Mouse (Mus musculus): ENCODE results near the gene Spop. TPM values are rescaled to one million over a fixed set of nuclear protein-coding genes. Genes with fewer than 3 reads are reported as not detected.

Spop gene
- polyA plus RNA-seq, 1 experiment from 2014 or later: 204 TPM

DNA sequence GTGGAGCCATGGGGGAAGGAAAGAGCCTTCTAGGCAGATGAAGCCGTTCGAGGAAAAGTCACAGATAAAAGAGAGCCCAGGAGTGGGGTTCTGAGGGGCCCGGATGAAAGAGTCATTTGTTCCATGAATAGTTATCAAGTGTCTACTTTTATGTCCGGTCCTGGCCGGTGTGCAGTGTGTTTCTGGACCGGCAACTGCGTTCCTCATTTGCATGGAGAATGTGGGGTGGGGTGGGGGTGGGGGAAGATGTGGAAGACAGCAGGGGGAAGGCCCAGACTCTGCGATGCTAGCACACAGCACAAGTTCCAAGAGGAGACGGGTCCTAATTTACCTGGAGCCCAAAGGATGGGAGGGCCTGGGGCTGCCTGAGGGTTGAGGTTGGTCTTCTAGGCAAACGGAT is 105.4 kb downstream of the Spop start:
- WGBS: 64% methylated on average over 10 of the region's 10 CpGs
- Histone ChIP-seq H3K9me3 (replicated peaks) (no peaks in the 10 kb centered on the region), H3K9ac (no peak overlapping the region), H3K4me1 (peaks cover 32% of the 10 kb centered on the region), H3K27ac (no peak overlapping the region), H3K27me3 (peaks cover 39% of the 10 kb centered on the region), H3K4me3 (no peak overlapping the region), H3K36me3 (no peaks in the 10 kb centered on the region), H3K4me2 (replicated peaks) (no peak overlapping the region)
- ATAC-seq (ENCODE audit: low FRiP score): no peak

DNA sequence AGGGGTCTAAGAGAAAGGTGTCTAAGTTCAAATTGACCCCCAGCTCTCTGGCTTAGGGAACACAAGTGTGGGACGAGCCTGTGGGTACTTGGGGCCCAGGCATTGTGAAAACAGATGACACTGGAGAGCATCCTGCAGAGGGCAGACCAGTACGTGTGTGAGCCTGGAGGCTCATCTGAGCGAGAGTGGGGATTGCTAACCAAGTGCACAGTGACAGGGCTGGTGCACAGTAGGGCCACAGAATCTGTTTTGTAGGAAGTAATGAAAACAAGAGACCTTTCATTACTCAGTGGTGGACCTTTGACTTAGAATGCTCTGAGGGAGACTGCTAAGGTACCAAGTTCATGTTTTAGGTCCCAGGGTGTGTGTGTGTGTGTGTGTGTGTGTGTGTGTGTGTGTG is 106.1 kb downstream of the Spop start:
- Histone ChIP-seq H3K9me3 (replicated peaks) (no peaks in the 10 kb centered on the region), H3K4me3 (no peak overlapping the region), H3K4me2 (replicated peaks) (no peak overlapping the region), H3K4me1 (peaks cover 25% of the 10 kb centered on the region), H3K27me3 (peaks cover 32% of the 10 kb centered on the region), H3K36me3 (no peaks in the 10 kb centered on the region), H3K9ac (no peak overlapping the region), H3K27ac (no peak overlapping the region)
- 56% methylated on average over 3 of the region's 3 CpGs for WGBS
- ATAC-seq (ENCODE audit: low FRiP score): no peak

DNA sequence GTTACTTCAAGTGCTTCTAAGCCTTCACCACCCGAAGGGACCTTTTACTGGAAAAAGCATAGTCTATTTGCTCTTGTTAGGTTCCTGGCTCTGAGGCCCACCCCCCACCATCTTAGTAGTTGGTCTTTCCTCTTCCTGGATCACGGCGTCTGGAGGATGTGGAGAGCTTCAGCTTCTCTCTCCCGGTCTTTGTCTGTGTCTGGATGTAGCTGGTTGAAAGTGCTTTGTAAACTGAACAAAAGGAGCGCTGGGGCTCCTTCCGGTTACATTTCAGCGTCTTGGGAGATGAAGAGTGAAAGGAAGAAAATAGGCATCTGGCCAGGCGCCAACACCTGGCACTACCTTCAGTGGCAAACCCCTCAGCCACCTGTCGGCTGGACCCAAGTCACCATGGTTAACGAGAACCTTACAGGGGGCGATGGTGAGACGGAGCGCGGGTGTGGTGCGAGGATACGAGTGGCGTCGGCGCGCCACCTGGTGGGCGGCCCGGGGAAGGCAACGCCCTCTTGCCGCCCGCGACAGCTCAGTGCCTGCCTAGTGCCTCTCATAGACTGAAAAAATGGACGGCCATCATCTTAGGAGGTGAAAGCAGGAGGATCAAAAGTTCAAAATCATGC is 106.7 kb downstream of the Spop start:
- WGBS: 6% methylated on average over 27 of the region's 27 CpGs
- ATAC-seq (ENCODE audit: low FRiP score): peak; percentile 77
- Histone ChIP-seq H3K4me1 (peaks cover 20% of the 10 kb centered on the region), H3K9me3 (replicated peaks) (no peaks in the 10 kb centered on the region), H3K27ac (no peak overlapping the region), H3K4me2 (replicated peaks) (peak overlapping the region; percentile 42), H3K36me3 (no peaks in the 10 kb centered on the region), H3K4me3 (0 out of 2 replicates have a peak overlapping the region, but pooled peaks have one; percentile 10), H3K27me3 (peaks cover 26% of the 10 kb centered on the region), H3K9ac (no peak overlapping the region)

DNA sequence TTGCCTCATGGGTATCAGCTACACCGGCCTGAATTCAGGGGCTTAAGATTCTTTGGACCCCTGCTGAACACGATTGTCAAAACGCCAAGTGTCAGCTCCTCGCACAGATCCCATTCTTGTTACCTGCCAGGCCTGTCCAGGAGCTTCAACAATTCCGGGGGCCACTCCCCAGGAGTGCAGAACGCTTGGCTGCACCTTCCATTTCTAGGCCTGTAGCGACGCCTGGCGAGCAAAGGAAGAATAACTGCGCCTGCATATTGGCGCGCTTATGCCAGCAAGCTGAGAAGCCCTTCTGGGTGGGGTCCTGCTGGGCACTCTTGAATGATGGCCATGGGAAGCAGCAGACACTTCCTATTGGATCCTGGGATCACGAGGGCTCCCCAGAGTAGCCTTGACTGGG is 107.7 kb downstream of the Spop start:
- peaks cover 10% of the 10 kb centered on the region for H3K4me1 ChIP-seq
- H3K9ac ChIP-seq: no peak overlapping the region
- WGBS: under 1% methylated on average over 13 of the region's 13 CpGs
- no peak overlapping the region for H3K27ac ChIP-seq
- peaks cover 16% of the 10 kb centered on the region for H3K27me3 ChIP-seq
- peak overlapping the region; percentile 4; the same call in 1 of the 2 replicates for H3K4me3 ChIP-seq
- peak; percentile 49; the same call in 1 of the 2 replicates for ATAC-seq (ENCODE audit: low FRiP score)
- H3K4me2 ChIP-seq (replicated peaks): peak overlapping the region; percentile 42
- no peaks in the 10 kb centered on the region for H3K36me3 ChIP-seq
- H3K9me3 ChIP-seq (replicated peaks): no peaks in the 10 kb centered on the region

DNA sequence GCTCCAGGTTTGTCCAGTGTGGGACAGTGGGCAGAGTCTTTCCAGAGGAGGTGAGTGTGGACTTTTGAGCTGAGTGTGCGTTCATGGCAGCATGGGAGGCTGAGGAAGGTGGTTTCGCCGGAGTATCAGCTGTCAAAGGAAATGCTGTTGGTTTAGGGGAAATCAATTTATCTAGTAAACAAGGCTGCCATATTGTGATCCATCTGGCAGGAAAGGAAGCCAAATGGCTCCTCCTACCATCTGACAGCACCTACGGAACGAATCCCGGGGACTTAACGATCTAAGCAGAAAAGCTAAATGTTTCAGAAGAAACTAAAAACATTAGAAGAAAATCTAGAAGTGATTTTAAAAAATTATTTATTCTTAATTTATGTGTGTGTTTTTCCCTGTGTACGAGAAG is 113.4 kb downstream of the Spop start:
- Histone ChIP-seq H3K4me3 (no peak overlapping the region), H3K4me1 (no peaks in the 10 kb centered on the region), H3K27me3 (no peaks in the 10 kb centered on the region), H3K4me2 (replicated peaks) (no peak overlapping the region), H3K27ac (no peak overlapping the region), H3K36me3 (no peaks in the 10 kb centered on the region), H3K9ac (no peak overlapping the region), H3K9me3 (replicated peaks) (no peaks in the 10 kb centered on the region)
- no peak for ATAC-seq (ENCODE audit: low FRiP score)
- 92% methylated on average over 8 of the region's 8 CpGs for WGBS

DNA sequence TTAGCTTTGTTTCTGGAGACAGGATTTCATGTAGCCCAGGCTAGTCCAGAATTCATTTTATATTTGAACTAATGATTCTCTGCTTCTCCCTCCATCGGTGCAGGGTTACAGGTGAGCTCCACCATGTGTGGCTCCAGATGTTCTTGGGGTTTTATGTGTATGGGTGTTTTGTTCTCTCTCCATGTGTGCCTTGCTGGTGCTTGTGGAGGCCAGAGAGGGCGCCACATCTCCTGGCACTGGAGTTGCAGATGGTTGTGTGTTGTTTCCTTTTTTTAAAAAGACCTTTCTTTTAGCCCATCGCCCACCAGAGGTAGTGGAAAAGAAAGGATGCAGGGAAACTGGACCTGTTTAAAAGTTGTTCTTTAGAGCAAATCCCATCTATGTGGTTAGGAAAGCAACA is 114.4 kb downstream of the Spop start:
- Histone ChIP-seq H3K36me3 (no peaks in the 10 kb centered on the region), H3K9ac (no peak overlapping the region), H3K9me3 (replicated peaks) (no peaks in the 10 kb centered on the region), H3K4me1 (no peaks in the 10 kb centered on the region), H3K27me3 (peaks cover 6% of the 10 kb centered on the region; the same call in 1 of the 2 replicates), H3K4me2 (replicated peaks) (no peak overlapping the region), H3K27ac (no peak overlapping the region), H3K4me3 (no peak overlapping the region)
- no peak for ATAC-seq (ENCODE audit: low FRiP score)
- 78% methylated on average over 3 of the region's 3 CpGs for WGBS

DNA sequence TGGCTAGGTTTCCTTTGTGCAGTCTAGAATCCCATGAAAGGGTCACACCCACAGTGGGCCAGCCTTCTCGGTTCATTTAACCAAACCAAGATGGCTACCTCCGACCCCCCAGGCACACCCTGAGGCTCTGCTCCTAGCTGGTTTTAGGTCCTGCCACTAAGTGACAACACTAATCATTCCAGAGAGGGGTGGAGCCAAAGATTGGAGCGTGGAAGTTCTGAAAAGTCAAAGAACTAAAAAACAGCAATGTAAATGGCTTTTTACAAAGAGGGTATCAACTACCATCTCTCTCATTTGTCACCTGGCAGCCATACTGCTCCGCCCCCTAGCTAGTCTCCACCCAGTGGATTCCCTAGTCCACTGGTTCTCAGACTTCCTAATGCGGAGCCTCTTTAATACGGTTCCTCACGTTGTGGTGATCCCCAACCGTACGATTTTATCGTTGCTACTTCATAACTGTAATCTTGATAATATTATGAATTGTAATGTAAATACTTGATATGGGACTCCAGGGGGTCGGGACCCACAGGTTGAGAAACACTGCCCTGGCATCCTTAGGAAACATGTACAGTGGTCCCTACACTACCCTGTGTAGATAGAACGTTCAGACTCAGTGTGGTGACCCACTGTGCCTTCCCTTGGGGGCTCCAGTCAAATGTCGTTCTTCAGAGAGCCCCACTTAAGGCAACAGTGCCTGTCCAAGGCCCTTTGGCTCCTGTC is 118.6 kb downstream of the Spop start:
- 77% methylated on average over 13 of the region's 13 CpGs for WGBS
- Histone ChIP-seq H3K4me2 (replicated peaks) (no peak overlapping the region), H3K9me3 (replicated peaks) (no peaks in the 10 kb centered on the region), H3K4me1 (no peaks in the 10 kb centered on the region; the same call in 1 of the 2 replicates), H3K4me3 (no peak overlapping the region), H3K9ac (no peak overlapping the region), H3K36me3 (no peaks in the 10 kb centered on the region), H3K27ac (no peak overlapping the region), H3K27me3 (peaks cover 15% of the 10 kb centered on the region; the same call in 1 of the 2 replicates)
- ATAC-seq (ENCODE audit: low FRiP score): no peak

DNA sequence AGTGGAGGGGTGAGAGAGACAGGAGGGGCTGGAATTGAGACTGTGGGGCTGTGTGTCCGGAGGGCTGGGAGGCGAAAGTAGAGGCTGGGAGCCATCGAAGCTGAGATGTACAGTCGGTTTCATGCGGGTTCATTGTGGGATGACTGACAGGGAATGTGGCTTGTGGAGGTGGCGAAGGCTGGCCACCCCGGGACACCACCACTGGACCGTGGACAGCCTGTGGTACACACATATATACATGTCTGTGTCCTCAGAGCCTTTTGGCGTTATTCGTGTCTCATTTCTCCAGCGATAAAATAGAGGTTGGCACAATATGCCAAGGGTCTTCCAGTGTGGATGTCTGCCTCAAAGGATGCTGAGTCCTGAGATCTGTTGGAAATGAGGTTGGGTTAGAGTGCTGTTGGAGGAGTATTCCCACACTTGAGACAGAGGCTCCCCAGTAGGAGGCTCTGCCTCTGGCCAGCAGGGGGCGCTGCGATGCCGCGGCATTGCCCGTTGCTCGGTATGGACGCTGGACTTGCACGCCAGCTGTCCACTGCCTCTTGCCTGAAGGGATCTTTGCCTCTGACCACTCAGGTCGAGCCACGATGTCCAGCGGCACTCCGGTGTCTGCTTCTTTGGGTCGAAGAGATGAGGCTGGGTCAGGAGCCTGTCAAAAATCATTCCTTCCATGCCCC is 119.7 kb downstream of the Spop start:
- 24% methylated on average over 24 of the region's 24 CpGs for WGBS
- Histone ChIP-seq H3K27ac (no peak overlapping the region), H3K9ac (peak overlapping the region; percentile 41), H3K4me2 (replicated peaks) (peak overlapping the region; percentile 42), H3K4me3 (no peak overlapping the region), H3K27me3 (peaks cover 15% of the 10 kb centered on the region; the same call in 1 of the 2 replicates), H3K4me1 (peaks cover 6% of the 10 kb centered on the region), H3K9me3 (replicated peaks) (no peaks in the 10 kb centered on the region), H3K36me3 (no peaks in the 10 kb centered on the region)
- peak; percentile 73; the same call in 1 of the 2 replicates for ATAC-seq (ENCODE audit: low FRiP score)

DNA sequence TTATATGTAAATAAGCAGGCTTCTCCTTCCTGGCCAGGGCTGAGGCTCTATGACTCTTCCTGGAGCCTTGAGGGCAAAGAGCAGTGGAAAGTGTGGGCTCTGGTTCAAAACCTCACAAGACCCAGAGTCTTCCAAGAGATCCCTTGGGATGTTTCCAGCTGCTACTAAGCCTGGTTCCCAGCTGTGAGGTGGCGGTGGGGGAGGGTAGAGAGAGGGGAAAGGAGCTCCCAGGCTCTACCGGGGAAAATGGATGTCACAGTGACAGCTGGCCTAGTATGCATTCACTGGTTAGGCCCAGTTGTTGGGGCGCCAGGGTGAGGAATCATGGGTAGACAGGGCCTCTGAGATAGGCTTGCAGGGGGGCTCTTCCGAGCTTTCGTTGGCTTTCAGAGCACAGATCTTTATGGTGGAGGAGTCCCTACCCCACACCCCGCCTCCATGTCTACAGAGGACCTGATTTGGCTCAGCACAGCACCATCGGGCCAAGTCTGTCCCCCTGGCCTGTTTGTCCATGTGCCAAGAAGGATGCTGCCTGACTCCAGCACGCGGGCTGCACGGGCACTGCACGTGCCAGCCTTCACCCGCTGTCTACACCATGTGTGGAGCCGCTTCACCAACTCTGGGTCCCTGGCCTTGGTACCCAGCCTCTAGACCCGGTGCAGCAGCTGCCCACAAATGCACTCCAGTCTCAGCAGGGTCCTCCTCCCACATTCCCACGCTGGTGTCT is 124.7 kb downstream of the Spop start:
- WGBS: 68% methylated on average over 15 of the region's 15 CpGs
- H3K27me3 ChIP-seq: 0 out of 2 replicates have a peak, but pooled peaks cover 14% of the 10 kb centered on the region

DNA sequence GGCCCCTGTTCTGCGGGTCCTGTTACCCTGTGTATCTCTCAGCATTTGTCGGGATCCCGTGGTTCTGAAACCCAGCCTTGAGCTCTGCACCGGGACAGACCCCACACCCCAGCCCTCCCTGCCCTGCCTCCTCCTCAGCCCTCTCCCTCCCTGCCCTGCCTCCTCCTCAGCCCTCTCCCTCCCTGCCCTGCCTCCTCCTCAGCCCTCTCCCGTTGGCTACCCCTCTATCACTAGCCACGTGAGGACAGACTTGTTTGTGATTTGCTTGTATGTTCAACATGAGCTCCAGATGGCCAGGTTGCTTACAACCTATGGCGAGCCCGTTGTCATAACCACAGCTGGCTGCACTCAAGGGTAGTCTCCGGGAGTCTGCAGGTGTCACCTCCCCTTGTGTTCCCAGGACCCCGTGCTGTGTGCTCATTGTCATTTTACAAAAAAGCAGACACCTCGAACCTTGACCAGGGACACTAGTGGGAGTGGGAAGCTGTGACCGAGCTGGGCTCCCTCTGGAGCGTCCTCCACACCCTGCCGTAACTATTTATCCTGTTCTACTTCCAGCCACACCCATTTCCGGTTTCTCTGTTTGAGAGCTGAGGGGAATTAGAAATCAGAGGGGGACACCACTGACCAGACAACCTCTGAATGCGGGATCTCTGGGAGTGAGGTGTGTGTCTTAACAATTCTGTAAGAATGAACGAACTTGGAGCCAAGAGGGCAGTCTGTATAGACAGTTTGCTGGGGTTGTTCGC is 126.9 kb downstream of the Spop start:
- 0 out of 2 replicates have a peak, but pooled peaks cover 5% of the 10 kb centered on the region for H3K27me3 ChIP-seq
- ATAC-seq (ENCODE audit: low FRiP score): no peak
- H3K9me3 ChIP-seq (replicated peaks): no peaks in the 10 kb centered on the region
- H3K9ac ChIP-seq: no peak overlapping the region
- H3K4me3 ChIP-seq: no peak overlapping the region
- H3K27ac ChIP-seq: no peak overlapping the region
- H3K36me3 ChIP-seq: no peaks in the 10 kb centered on the region
- H3K4me2 ChIP-seq (replicated peaks): no peak overlapping the region
- peaks cover 39% of the 10 kb centered on the region for H3K4me1 ChIP-seq
- WGBS: 38% methylated on average over 18 of the region's 18 CpGs

More for the DNA sequence above, 124.7 kb downstream of the Spop start:
- no peaks in the 10 kb centered on the region for H3K9me3 ChIP-seq (replicated peaks)
- ATAC-seq (ENCODE audit: low FRiP score): no peak
- peak overlapping the region; percentile 57 for H3K27ac ChIP-seq
- no peak overlapping the region for H3K4me2 ChIP-seq (replicated peaks)
- no peaks in the 10 kb centered on the region for H3K36me3 ChIP-seq
- H3K9ac ChIP-seq: no peak overlapping the region
- H3K4me1 ChIP-seq: peaks cover 29% of the 10 kb centered on the region
- H3K4me3 ChIP-seq: no peak overlapping the region

Measured in hindbrain, embryonic 12.5 days (tissue).